In the genomic region with DNA sequence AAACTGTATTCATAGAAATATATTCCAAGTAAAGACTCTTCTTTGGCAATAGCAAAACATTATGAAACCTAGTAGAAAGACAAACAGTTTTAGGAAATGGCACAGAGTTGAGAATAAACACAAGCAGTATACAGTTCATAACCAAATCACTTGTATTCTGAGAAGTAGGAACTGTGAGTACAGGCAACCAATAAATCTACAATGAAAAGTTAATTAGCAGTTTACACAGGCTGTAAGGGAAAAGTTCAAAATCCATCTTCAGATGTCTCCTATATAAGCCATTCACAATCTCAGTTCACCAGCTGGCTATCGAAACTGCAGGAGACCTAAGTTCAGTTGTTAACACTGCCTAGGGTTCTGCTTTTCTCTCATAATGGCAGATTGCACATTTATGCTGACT, we compare ENCODE assay signal across 30 mouse cellular contexts. TPM values are rescaled to one million over a fixed set of nuclear protein-coding genes. Genes with fewer than 3 reads are reported as not detected.
DNase-seq lines count a peak whose midpoint lies in the region; ATAC-seq and TF ChIP-seq lines count a peak whose summit lies in the region.
"Had no signal": no experiment of that assay in that cellular context is flagged by ENCODE, and none has a peak within 500 bp of the region (broad histone marks: within the 10 kb centered on the region; RNA-seq: fewer than 3 reads in every experiment).

Gene 2010106E10Rik (plus strand): TSS at position 301 of the 400 bp plus-strand sequence.

- ATAC-seq in intestine, embryonic 16.5 days, result 0 out of 2 replicates have a peak, but pooled peaks have one; percentile 28
- ATAC-seq in intestine, embryonic 15.5 days, result no peak
- ATAC-seq: CD4-positive, CD25-positive, alpha-beta regulatory T cell, adult 4 months; forebrain, embryonic 14.5 days; forebrain, embryonic 16.5 days had no signal

- H3K9ac ChIP-seq in intestine, embryonic 16.5 days (ENCODE audit: low read depth, low read length), result no peak within 1 kb of the TSS
- H3K9ac ChIP-seq in intestine, embryonic 15.5 days, result no peak within 1 kb of the TSS
- H3K9ac ChIP-seq: embryonic facial prominence, embryonic 13.5 days; embryonic facial prominence, embryonic 15.5 days; forebrain, embryonic 12.5 days had no signal

- DNase-seq in large intestine, adult 2 months (ENCODE audit: low read depth, low spot score), result no peak
- no peak for DNase-seq in left cerebral cortex, adult 2 months (ENCODE audit: extremely low spot score in 1 of 2, low spot score in 2 of 2)
- no peak for DNase-seq in frontal cortex, postnatal 25 days (ENCODE audit: low spot score in 2 of 2)
- DNase-seq: adrenal gland, adult 2 months; adrenal gland, postnatal 10 days; adrenal gland, postnatal 25 days; B cell, adult 2 months; cerebellum, adult 11 months; cerebellum, adult 18-20 months; cerebellum, adult 8-10 months; cerebellum, adult 9-11 months; cerebellum, postnatal 14 days; cerebellum, postnatal 36 days; embryo, embryonic 11 days had no signal

- H3K4me1 ChIP-seq in intestine, embryonic 16.5 days (ENCODE audit: control insufficient read depth, insufficient read depth, low read length), result no peaks in the 10 kb centered on the region
- no peaks in the 10 kb centered on the region for H3K4me1 ChIP-seq in intestine, embryonic 15.5 days (replicated peaks)
- H3K4me1 ChIP-seq: embryonic facial prominence, embryonic 13.5 days; embryonic facial prominence, embryonic 15.5 days; forebrain, embryonic 10.5 days; forebrain, embryonic 12.5 days had no signal

- H3K36me3 ChIP-seq in intestine, embryonic 16.5 days (ENCODE audit: control insufficient read depth, insufficient read depth, low read length), result no peaks in the 10 kb centered on the region
- H3K36me3 ChIP-seq in intestine, embryonic 15.5 days, result no peaks in the 10 kb centered on the region
- H3K36me3 ChIP-seq: embryonic facial prominence, embryonic 13.5 days; embryonic facial prominence, embryonic 15.5 days; forebrain, embryonic 10.5 days; forebrain, embryonic 12.5 days; G1E had no signal

- no peaks in the 10 kb centered on the region for H3K27me3 ChIP-seq in intestine, embryonic 16.5 days (replicated peaks; ENCODE audit: control insufficient read depth, insufficient read depth, low read length)
- no peaks in the 10 kb centered on the region for H3K27me3 ChIP-seq in intestine, embryonic 15.5 days (replicated peaks)
- H3K27me3 ChIP-seq: CH12.LX; embryonic facial prominence, embryonic 13.5 days; embryonic facial prominence, embryonic 15.5 days; forebrain, embryonic 12.5 days had no signal

- H3K4me2 ChIP-seq in intestine, embryonic 16.5 days (ENCODE audit: low read depth, low read length), result no peak within 1 kb of the TSS
- H3K4me2 ChIP-seq in intestine, embryonic 15.5 days (replicated peaks), result no peak within 1 kb of the TSS
- H3K4me2 ChIP-seq: embryonic facial prominence, embryonic 13.5 days; embryonic facial prominence, embryonic 15.5 days; forebrain, embryonic 12.5 days had no signal

- WGBS in intestine, embryonic 16.5 days, result 64% methylated on average over 1 of the region's 1 CpGs
- 48% methylated on average over 1 of the region's 1 CpGs for WGBS in intestine, embryonic 15.5 days
- 34% methylated on average over 1 of the region's 1 CpGs for WGBS in large intestine, adult 2 months

- no peak within 1 kb of the TSS for H3K27ac ChIP-seq in intestine, embryonic 16.5 days (ENCODE audit: low read length)
- H3K27ac ChIP-seq in intestine, embryonic 15.5 days, result no peak within 1 kb of the TSS
- no peak within 1 kb of the TSS for H3K27ac ChIP-seq in left cerebral cortex, adult 2 months
- H3K27ac ChIP-seq: embryonic facial prominence, embryonic 13.5 days; embryonic facial prominence, embryonic 15.5 days; forebrain, embryonic 10.5 days; forebrain, embryonic 12.5 days had no signal

- intact Hi-C loops in left cerebral cortex, adult 2 months (cut with DNase I), result no loop called here

- TF ChIP-seq CTCF in left cerebral cortex, adult 2 months (IDR thresholded peaks at IDR 0.05), result no peak

- no peak within 1 kb of the TSS for H3K4me3 ChIP-seq in intestine, embryonic 16.5 days (ENCODE audit: low read length)
- H3K4me3 ChIP-seq in intestine, embryonic 15.5 days (replicated peaks), result no peak within 1 kb of the TSS
- H3K4me3 ChIP-seq in left cerebral cortex, adult 2 months, result no peak within 1 kb of the TSS
- H3K4me3 ChIP-seq: embryonic facial prominence, embryonic 13.5 days; embryonic facial prominence, embryonic 15.5 days; erythroblast, embryonic 14.5 days; forebrain, embryonic 10.5 days; forebrain, embryonic 12.5 days had no signal

- H3K9me3 ChIP-seq in intestine, embryonic 16.5 days (ENCODE audit: control insufficient read depth, low read length), result no peaks in the 10 kb centered on the region
- H3K9me3 ChIP-seq in intestine, embryonic 15.5 days, result no peaks in the 10 kb centered on the region
- H3K9me3 ChIP-seq: embryonic facial prominence, embryonic 13.5 days; embryonic facial prominence, embryonic 15.5 days; forebrain, embryonic 10.5 days; forebrain, embryonic 12.5 days; G1E had no signal

RNA-seq across cellular contexts. Expression of gene 2010106E10Rik, which starts in this region (rescaled TPM):
- 7.4 and 13.6 TPM in 2 replicates for polyA plus RNA-seq in intestine, embryonic 16.5 days (2015; fragmentation: Nextera tagmentation; extraction: Ambion mirVana)
- 2.3 and 3.0 TPM in 2 replicates for polyA plus RNA-seq in intestine, embryonic 15.5 days (2015; fragmentation: Nextera tagmentation; extraction: Ambion mirVana)
- 33.1 and 93.2 TPM in 2 replicates for polyA plus RNA-seq in large intestine, adult 2 months (2012; rRNA removed)
- not detected for total RNA-seq in left cerebral cortex, adult 2 months (2021)
- total RNA-seq: adrenal gland, adult 2 months; adrenal gland, postnatal 10 days; adrenal gland, postnatal 25 days; adrenal gland, postnatal 4 days; CH12.LX; common myeloid progenitor, adult 5-6 weeks; G1E had no signal
- polyA plus RNA-seq: adrenal gland, adult 2 months; brain, embryonic 14.5 days; CD4-positive, CD25-positive, alpha-beta regulatory T cell, adult 4 months; embryonic facial prominence, embryonic 11.5 days; embryonic facial prominence, embryonic 13.5 days; embryonic facial prominence, embryonic 15.5 days; erythroblast, embryonic 14.5 days; forebrain, embryonic 12.5 days; forebrain, embryonic 14.5 days; forebrain, embryonic 16.5 days; G1E had no signal
